Mouse (Mus musculus): ENCODE measurements at regions not wholly inside any gene's neighbourhood (a gene's known extent, or its start where the extent isn't known, plus 50 kb on each side); places are given as distances from the start of the nearest gene placed in this dataset.

DNA sequence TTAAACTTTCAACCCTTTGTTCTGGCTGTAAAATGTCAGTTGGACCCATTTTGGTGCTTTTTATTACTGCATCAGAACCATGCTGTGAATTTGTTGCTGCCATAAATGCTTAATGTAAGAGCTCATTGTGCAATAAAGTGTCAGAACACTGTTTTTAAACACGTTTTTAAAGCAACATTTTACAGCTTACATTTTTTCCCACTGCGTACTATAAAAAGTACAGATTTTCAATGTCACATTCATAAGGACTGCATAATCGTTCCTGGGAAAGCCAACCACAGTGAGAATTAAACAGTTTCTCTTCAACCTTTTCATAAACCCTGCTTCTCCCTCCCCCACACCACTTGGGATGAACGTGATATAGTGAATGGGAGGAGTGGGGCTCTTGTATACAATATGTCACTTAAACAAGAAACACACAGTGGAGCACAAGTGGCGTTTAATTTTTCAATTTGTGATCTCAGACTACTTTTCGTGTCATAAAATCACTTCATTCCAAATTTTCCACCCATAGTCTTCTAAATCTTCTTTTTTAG lies 563.1 kb upstream of the Tenm2 start:
- TF ChIP-seq CTCF (IDR thresholded peaks at IDR 0.05; ENCODE audit: extremely low read depth, insufficient read depth, low read length) (no peak), POLR2A (IDR thresholded peaks at IDR 0.05; ENCODE audit: extremely low read depth, insufficient read depth, low read length) (no peak)

Data from cortical plate, adult 2 months (tissue).